Mouse (Mus musculus) c-Kit-positive CD71-negative TER-119-negative erythroid progenitor cells, embryonic 14.5 days (primary cell): ENCODE data around the gene Zfp787.
"Not testable (repeated sequence)": the region's sequence is repeated elsewhere in the genome, so short reads cannot be mapped to it uniquely, and the experiment has no call there.

ENCODE experiments used
- DNase-seq: peaks from one replicate; pipeline ENCODE4 v3.0.0-alpha.2; 2013; ENCODE audit warnings: low read depth

Zfp787 gene

GRCm38 (mm10) chr7:6155901-6156411, at the start of gene Zfp787:
Gene Zfp787 (minus strand): TSS chr7:6155997.
- DNase-seq = peak; percentile 83

GRCm38 (mm10) chr7:6204200-6204599, 48.4 kb upstream of the Zfp787 start:
- no peak for DNase-seq

- no peak for DNase-seq
Measured at GRCm38 (mm10) chr7:6196790-6197189, 41.0 kb upstream of the Zfp787 start, which contains the start of gene Galp. Gene Galp (plus strand): TSS chr7:6197090.

- no peak for DNase-seq
Measured at GRCm38 (mm10) chr7:6195777-6196176, 40.0 kb upstream of the Zfp787 start.

- DNase-seq = peak; percentile 50
Measured at GRCm38 (mm10) chr7:6194129-6194528, 38.3 kb upstream of the Zfp787 start.

GRCm38 (mm10) chr7:6191376-6191775, 35.6 kb upstream of the Zfp787 start:
- peak; percentile 69 for DNase-seq

- DNase-seq = no peak
Measured at GRCm38 (mm10) chr7:6189542-6189941, 33.7 kb upstream of the Zfp787 start.

- DNase-seq = no peak
Measured at GRCm38 (mm10) chr7:6186756-6187155, 31.0 kb upstream of the Zfp787 start.

GRCm38 (mm10) chr7:6186176-6186575, 30.4 kb upstream of the Zfp787 start:
- no peak for DNase-seq

- no peak for DNase-seq
Measured at GRCm38 (mm10) chr7:6185391-6185790, 29.6 kb upstream of the Zfp787 start.

- DNase-seq = no peak
Measured at GRCm38 (mm10) chr7:6184521-6184920, 28.7 kb upstream of the Zfp787 start.

- DNase-seq = no peak
Measured at GRCm38 (mm10) chr7:6183802-6184201, 28.0 kb upstream of the Zfp787 start.

- no peak for DNase-seq
Measured at GRCm38 (mm10) chr7:6182882-6183281, 27.1 kb upstream of the Zfp787 start.

- no peak for DNase-seq
Measured at GRCm38 (mm10) chr7:6179013-6179412, 23.2 kb upstream of the Zfp787 start.

- not testable (repeated sequence) for DNase-seq
Measured at GRCm38 (mm10) chr7:6174365-6174987, 18.7 kb upstream of the Zfp787 start.

GRCm38 (mm10) chr7:6173872-6174271, 18.1 kb upstream of the Zfp787 start:
- no peak for DNase-seq

- no peak for DNase-seq
Measured at GRCm38 (mm10) chr7:6172674-6173244, 17.0 kb upstream of the Zfp787 start.

- DNase-seq = peak; percentile 96
Measured at GRCm38 (mm10) chr7:6172006-6172649, 16.3 kb upstream of the Zfp787 start, which contains the start of gene Zfp444. Gene Zfp444 (plus strand): TSS chr7:6172226.

- peak; percentile 53 for DNase-seq
Measured at GRCm38 (mm10) chr7:6171444-6172005, 15.7 kb upstream of the Zfp787 start.

- DNase-seq = no peak
Measured at GRCm38 (mm10) chr7:6170871-6171270, 15.1 kb upstream of the Zfp787 start.

- DNase-seq = no peak
Measured at GRCm38 (mm10) chr7:6170391-6170790, 14.6 kb upstream of the Zfp787 start.

GRCm38 (mm10) chr7:6169403-6169802, 13.6 kb upstream of the Zfp787 start:
- DNase-seq = no peak

GRCm38 (mm10) chr7:6164671-6165070, 8.9 kb upstream of the Zfp787 start:
- no peak for DNase-seq
